Mouse (Mus musculus) embryonic facial prominence, embryonic 14.5 days (tissue): ENCODE data around the gene Tcfl5. TPM values are rescaled to one million over a fixed set of nuclear protein-coding genes. Genes with fewer than 3 reads are reported as not detected.

ENCODE experiments used
- ATAC-seq: fragments of 200-750 bp; cut with Nextera tagmentation; 2 replicates; pipeline ENCODE4 v1.8.0; 2017; ENCODE audit warnings: low read depth, moderate number of reproducible peaks, moderate TSS enrichment
- DNase-seq: peaks from one replicate; pipeline ENCODE4 v3.0.0-alpha.2; 2015; ENCODE audit warnings: low spot score
- H3K27ac ChIP-seq: fragments of 300-500 bp; sonication (generic); replicated peaks from 2 replicates; pipeline ENCODE4 v1.5.1; 2014; ENCODE audit warnings: low read depth, mild to moderate bottlenecking, low read length, moderate library complexity
- H3K27me3 ChIP-seq: fragments of 300-500 bp; sonication (generic); replicated peaks from 2 replicates; pipeline ENCODE4 v1.6.1; 2014; ENCODE audit warnings: low read length; ENCODE audit not compliant: control insufficient read depth, insufficient read depth
- H3K36me3 ChIP-seq: fragments of 300-500 bp; sonication (generic); 2 replicates; pipeline ENCODE4 v1.6.1; 2014; ENCODE audit warnings: low read length, mixed read lengths; ENCODE audit not compliant: control insufficient read depth, insufficient read depth
- H3K4me1 ChIP-seq: fragments of 300-500 bp; sonication (generic); 2 replicates; pipeline ENCODE4 v1.6.1; 2014; ENCODE audit warnings: antibody characterized with exemption, low read length; ENCODE audit not compliant: control insufficient read depth, insufficient read depth
- H3K4me2 ChIP-seq: fragments of 300-500 bp; sonication (generic); 2 replicates; pipeline ENCODE4 v1.6.1; 2014; ENCODE audit warnings: low read depth, mild to moderate bottlenecking, low read length, moderate library complexity, mixed read lengths
- H3K4me3 ChIP-seq: fragments of 300-500 bp; sonication (generic); 2 replicates; pipeline ENCODE4 v1.5.1; 2014; ENCODE audit warnings: low read depth, mild to moderate bottlenecking, low read length
- H3K9ac ChIP-seq: fragments of 300-500 bp; sonication (generic); 2 replicates; pipeline ENCODE4 v1.6.1; 2014; ENCODE audit warnings: low read depth, mild to moderate bottlenecking, low read length, moderate library complexity, mixed read lengths
- H3K9me3 ChIP-seq: fragments of 300-500 bp; sonication (generic); 2 replicates; pipeline ENCODE4 v1.6.1; 2016; ENCODE audit warnings: low read length; ENCODE audit not compliant: control insufficient read depth
- WGBS: fragments of 180-500 bp; shearing (Covaris S2); extraction: QIAGEN DNeasy Blood & Tissue Kit; methylation state at CpG from one replicate; pipeline ENCODE4 v1.1.7; 2014; 5-methylcytosine and 5-hydroxymethylcytosine counted together
- polyA plus RNA-seq: library from polyadenylated mRNA; unstranded; fragments of >200 nt; fragmentation: Nextera tagmentation; extraction: Ambion mirVana; gene quantifications from 2 replicates; pipeline ENCODE4 v1.2.1, GENCODE M21; 2014

Tcfl5 gene
- polyA plus RNA-seq, 1 experiment from 2014 or later: 0.88 TPM

GRCm38 (mm10) chr2:180659353-180660150 is 17.0 kb upstream of the Tcfl5 start:
- H3K4me2 ChIP-seq: peak overlapping the region; percentile 50
- H3K9ac ChIP-seq: peak overlapping the region; percentile 58
- no peak overlapping the region for H3K27ac ChIP-seq
- no peaks in the 10 kb centered on the region for H3K27me3 ChIP-seq
- H3K9me3 ChIP-seq: no peaks in the 10 kb centered on the region
- DNase-seq (no peak), ATAC-seq (no peak)
- H3K4me3 ChIP-seq: peak overlapping the region; percentile 22
- WGBS: 29% methylated on average over 40 of the region's 42 CpGs
- H3K4me1 ChIP-seq: 0 out of 2 replicates have a peak, but pooled peaks cover 4% of the 10 kb centered on the region
- peaks cover 26% of the 10 kb centered on the region for H3K36me3 ChIP-seq

- DNase-seq (no peak), ATAC-seq (no peak)
- WGBS: 85% methylated on average over 5 of the region's 5 CpGs
- H3K4me3 ChIP-seq: no peak overlapping the region
- no peak overlapping the region for H3K4me2 ChIP-seq
- H3K27me3 ChIP-seq: no peaks in the 10 kb centered on the region
- no peak overlapping the region for H3K9ac ChIP-seq
- peaks cover 22% of the 10 kb centered on the region for H3K36me3 ChIP-seq
- H3K9me3 ChIP-seq: no peaks in the 10 kb centered on the region
- H3K27ac ChIP-seq: no peak overlapping the region
- 0 out of 2 replicates have a peak, but pooled peaks cover 4% of the 10 kb centered on the region for H3K4me1 ChIP-seq
These were observed 15.9 kb upstream of the Tcfl5 start for GRCm38 (mm10) chr2:180658381-180658780.

- 76% methylated on average over 4 of the region's 4 CpGs for WGBS
- Histone ChIP-seq H3K27me3 (no peaks in the 10 kb centered on the region), H3K27ac (no peak overlapping the region), H3K4me3 (no peak overlapping the region), H3K4me1 (0 out of 2 replicates have a peak, but pooled peaks cover 4% of the 10 kb centered on the region), H3K4me2 (no peak overlapping the region), H3K9me3 (no peaks in the 10 kb centered on the region), H3K36me3 (peaks cover 22% of the 10 kb centered on the region), H3K9ac (no peak overlapping the region)
- DNase-seq (peak; percentile 80), ATAC-seq (peak; percentile 81)
These were observed 15.0 kb upstream of the Tcfl5 start for GRCm38 (mm10) chr2:180657394-180658013.

- H3K4me2 ChIP-seq: no peak overlapping the region
- H3K4me3 ChIP-seq: no peak overlapping the region
- no peak overlapping the region for H3K27ac ChIP-seq
- H3K9me3 ChIP-seq: no peaks in the 10 kb centered on the region
- H3K27me3 ChIP-seq: no peaks in the 10 kb centered on the region
- H3K4me1 ChIP-seq: 0 out of 2 replicates have a peak, but pooled peaks cover 4% of the 10 kb centered on the region
- DNase-seq: no peak
- no peak for ATAC-seq
- no peak overlapping the region for H3K9ac ChIP-seq
- no peaks in the 10 kb centered on the region for H3K36me3 ChIP-seq
- WGBS: 54% methylated on average over 6 of the region's 6 CpGs
These were observed 12.6 kb upstream of the Tcfl5 start for GRCm38 (mm10) chr2:180655150-180655549.

- no peaks in the 10 kb centered on the region for H3K36me3 ChIP-seq
- no peaks in the 10 kb centered on the region for H3K27me3 ChIP-seq
- H3K4me3 ChIP-seq: no peak overlapping the region
- H3K4me1 ChIP-seq: 0 out of 2 replicates have a peak, but pooled peaks cover 2% of the 10 kb centered on the region
- DNase-seq (no peak), ATAC-seq (no peak)
- H3K9ac ChIP-seq: no peak overlapping the region
- no peak overlapping the region for H3K4me2 ChIP-seq
- no peaks in the 10 kb centered on the region for H3K9me3 ChIP-seq
- WGBS: 83% methylated on average over 7 of the region's 7 CpGs
- H3K27ac ChIP-seq: no peak overlapping the region
These were observed 12.2 kb upstream of the Tcfl5 start for GRCm38 (mm10) chr2:180654666-180655065.

GRCm38 (mm10) chr2:180646841-180647240 is 4.3 kb upstream of the Tcfl5 start:
- Histone ChIP-seq H3K27ac (no peak overlapping the region), H3K4me3 (no peak overlapping the region), H3K27me3 (peaks cover 26% of the 10 kb centered on the region), H3K9me3 (peaks cover 16% of the 10 kb centered on the region), H3K9ac (no peak overlapping the region), H3K4me1 (no peaks in the 10 kb centered on the region), H3K4me2 (no peak overlapping the region), H3K36me3 (no peaks in the 10 kb centered on the region)
- DNase-seq: no peak
- ATAC-seq: no peak

- peaks cover 55% of the 10 kb centered on the region for H3K27me3 ChIP-seq
- DNase-seq (no peak), ATAC-seq (no peak)
- H3K36me3 ChIP-seq: no peaks in the 10 kb centered on the region
- H3K4me3 ChIP-seq: no peak overlapping the region
- H3K27ac ChIP-seq: no peak overlapping the region
- H3K9ac ChIP-seq: no peak overlapping the region
- no peaks in the 10 kb centered on the region for H3K4me1 ChIP-seq
- peaks cover 16% of the 10 kb centered on the region for H3K9me3 ChIP-seq
- H3K4me2 ChIP-seq: no peak overlapping the region
These were observed 1.1 kb upstream of the Tcfl5 start for GRCm38 (mm10) chr2:180643626-180644025.

- Histone ChIP-seq H3K9ac (0 out of 2 replicates have a peak overlapping the region, but pooled peaks have one; percentile 2), H3K4me3 (peak overlapping the region; percentile 39), H3K4me2 (peak overlapping the region; percentile 51), H3K9me3 (peaks cover 16% of the 10 kb centered on the region), H3K27ac (no peak overlapping the region), H3K4me1 (no peaks in the 10 kb centered on the region), H3K36me3 (no peaks in the 10 kb centered on the region), H3K27me3 (peaks cover 55% of the 10 kb centered on the region)
- peak; percentile 53; the same call in 1 of the 2 replicates for ATAC-seq
- WGBS: 4% methylated on average over 38 of the region's 112 CpGs
- DNase-seq: no peak
These were observed 643 bp downstream of the Tcfl5 start for GRCm38 (mm10) chr2:180641576-180642554.
